Mouse (Mus musculus): ENCODE data around the gene Apoa2. TPM values are rescaled to one million over a fixed set of nuclear protein-coding genes. Genes with fewer than 3 reads are reported as not detected.

Gene Apoa2
- total and polyA plus RNA-seq, 3 experiments, result 2.1 to 3.9 (median 2.2) TPM

- WGBS, result 8% methylated on average over 18 of the region's 18 CpGs
Observed at GRCm38 (mm10) chr1:171193093-171193840, 31.6 kb upstream of the Apoa2 start.

GRCm38 (mm10) chr1:171193911-171194830 is 30.7 kb upstream of the Apoa2 start:
- no peak for TF ChIP-seq CTCF (IDR thresholded peaks at IDR 0.05)
- no peak for TF ChIP-seq EP300 (IDR thresholded peaks at IDR 0.05; ENCODE audit: insufficient read depth, low read depth, low read length)
- TF ChIP-seq POLR2A (IDR thresholded peaks at IDR 0.05; ENCODE audit: insufficient read depth, low read depth, low read length), result no peak
- peak overlapping the region; percentile 69 for H3K27ac ChIP-seq
- 38% methylated on average over 11 of the region's 11 CpGs for WGBS
- H3K27me3 ChIP-seq (ENCODE audit: control insufficient read depth, insufficient read depth, low read length), result 0 out of 2 replicates have a peak, but pooled peaks cover 1% of the 10 kb centered on the region
- no peak for DNase-seq
- peaks cover 2% of the 10 kb centered on the region; the same call in 1 of the 2 replicates for H3K79me2 ChIP-seq (replicated peaks; ENCODE audit: control insufficient read depth, insufficient read depth, low read length)
- no peaks in the 10 kb centered on the region for H3K36me3 ChIP-seq (ENCODE audit: control insufficient read depth, insufficient read depth, low read length)
- H3K9ac ChIP-seq (ENCODE audit: low read depth, low read length), result peak overlapping the region; percentile 90
- intact Hi-C loops (cut with DNase I), result loop anchor here (2.0 kb wide), 2 partner anchors 27 to 29 kb away; no protein-coding TSS in a partner anchor
- peaks cover 9% of the 10 kb centered on the region for H3K4me1 ChIP-seq (ENCODE audit: control insufficient read depth, insufficient read depth, low read length)
- peak overlapping the region; percentile 42 for H3K4me3 ChIP-seq

More at GRCm38 (mm10) chr1:171193093-171193840, 31.6 kb upstream of the Apoa2 start:
- peak; percentile 25 to 43 for DNase-seq
- H3K4me3 ChIP-seq, result peak overlapping the region; percentile 42
- intact Hi-C loops (cut with DNase I), result loop anchor here (2.0 kb wide), 1 partner anchor 28 kb away; no protein-coding TSS in a partner anchor
- H3K36me3 ChIP-seq (ENCODE audit: control insufficient read depth, insufficient read depth, low read length), result no peaks in the 10 kb centered on the region
- peak overlapping the region; percentile 69 for H3K27ac ChIP-seq
- peaks cover 11% of the 10 kb centered on the region for H3K4me1 ChIP-seq (ENCODE audit: control insufficient read depth, insufficient read depth, low read length)
- peaks cover 2% of the 10 kb centered on the region; the same call in 1 of the 2 replicates for H3K79me2 ChIP-seq (replicated peaks; ENCODE audit: control insufficient read depth, insufficient read depth, low read length)
- no peak for TF ChIP-seq POLR2A (IDR thresholded peaks at IDR 0.05; ENCODE audit: insufficient read depth, low read depth, low read length)
- no peak for TF ChIP-seq CTCF (IDR thresholded peaks at IDR 0.05)
- TF ChIP-seq EP300 (IDR thresholded peaks at IDR 0.05; ENCODE audit: insufficient read depth, low read depth, low read length), result no peak
- 0 out of 2 replicates have a peak, but pooled peaks cover 1% of the 10 kb centered on the region for H3K27me3 ChIP-seq (ENCODE audit: control insufficient read depth, insufficient read depth, low read length)
- H3K9ac ChIP-seq (ENCODE audit: low read depth, low read length), result peak overlapping the region; percentile 61

- Histone ChIP-seq H3K79me2 (replicated peaks; ENCODE audit: control insufficient read depth, insufficient read depth, low read length) (peaks cover 2% of the 10 kb centered on the region; the same call in 1 of the 2 replicates), H3K27ac (peak overlapping the region; percentile 82), H3K4me1 (ENCODE audit: control insufficient read depth, insufficient read depth, low read length) (peaks cover 7% of the 10 kb centered on the region), H3K36me3 (ENCODE audit: control insufficient read depth, insufficient read depth, low read length) (no peaks in the 10 kb centered on the region), H3K27me3 (ENCODE audit: control insufficient read depth, insufficient read depth, low read length) (0 out of 2 replicates have a peak, but pooled peaks cover 1% of the 10 kb centered on the region), H3K9ac (ENCODE audit: low read depth, low read length) (peak overlapping the region; percentile 90), H3K4me3 (peak overlapping the region; percentile 85)
- intact Hi-C loops (cut with DNase I), result loop anchor here (2.0 kb wide), 1 partner anchor 26 kb away; no protein-coding TSS in a partner anchor
- no peak for DNase-seq
- TF ChIP-seq POLR2A (IDR thresholded peaks at IDR 0.05; ENCODE audit: insufficient read depth, low read depth, low read length), result no peak
- TF ChIP-seq EP300 (IDR thresholded peaks at IDR 0.05; ENCODE audit: insufficient read depth, low read depth, low read length), result no peak
- no peak for TF ChIP-seq CTCF (IDR thresholded peaks at IDR 0.05)
- 26% methylated on average over 20 of the region's 20 CpGs for whole genome bisulfite sequencing
Observed at GRCm38 (mm10) chr1:171195046-171195822, 29.6 kb upstream of the Apoa2 start.

- peak; percentile 78 to 85 for DNase-seq
- Histone ChIP-seq H3K36me3 (ENCODE audit: control insufficient read depth, insufficient read depth, low read length) (no peaks in the 10 kb centered on the region), H3K4me3 (peak within 1 kb of the TSS; percentile 85), H3K4me1 (ENCODE audit: control insufficient read depth, insufficient read depth, low read length) (peaks cover 7% of the 10 kb centered on the region), H3K27ac (peak within 1 kb of the TSS; percentile 82), H3K9ac (ENCODE audit: low read depth, low read length) (peak within 1 kb of the TSS; percentile 90), H3K27me3 (ENCODE audit: control insufficient read depth, insufficient read depth, low read length) (0 out of 2 replicates have a peak, but pooled peaks cover 1% of the 10 kb centered on the region), H3K79me2 (replicated peaks; ENCODE audit: control insufficient read depth, insufficient read depth, low read length) (peaks cover 2% of the 10 kb centered on the region; the same call in 1 of the 2 replicates)
- intact Hi-C loops (cut with DNase I), result loop anchor here (2.0 kb wide), 1 partner anchor 25 kb away; no protein-coding TSS in a partner anchor
- 2% methylated on average over 33 of the region's 33 CpGs for WGBS
- TF ChIP-seq EP300 (IDR thresholded peaks at IDR 0.05; ENCODE audit: insufficient read depth, low read depth, low read length), result no peak
- peak; percentile 92 for TF ChIP-seq POLR2A (IDR thresholded peaks at IDR 0.05; ENCODE audit: insufficient read depth, low read depth, low read length)
Observed at GRCm38 (mm10) chr1:171195887-171196397, 28.9 kb upstream of the Apoa2 start, which contains the start of gene Pcp4l1. Gene Pcp4l1, minus strand, starts transcription at chr1:171196268.

GRCm38 (mm10) chr1:171199532-171199931 is 25.3 kb upstream of the Apoa2 start:
- peaks cover 2% of the 10 kb centered on the region; the same call in 1 of the 2 replicates for H3K79me2 ChIP-seq (replicated peaks; ENCODE audit: control insufficient read depth, insufficient read depth, low read length)
- H3K36me3 ChIP-seq (ENCODE audit: control insufficient read depth, insufficient read depth, low read length), result no peaks in the 10 kb centered on the region
- H3K9ac ChIP-seq (ENCODE audit: low read depth, low read length), result no peak overlapping the region
- WGBS, result 53% methylated on average over 1 of the region's 1 CpGs
- peaks cover 2% of the 10 kb centered on the region for H3K4me1 ChIP-seq (ENCODE audit: control insufficient read depth, insufficient read depth, low read length)
- DNase-seq, result no peak
- intact Hi-C loops (cut with DNase I), result no loop called here
- no peak overlapping the region for H3K4me3 ChIP-seq
- no peak overlapping the region for H3K27ac ChIP-seq
- TF ChIP-seq EP300 (IDR thresholded peaks at IDR 0.05; ENCODE audit: insufficient read depth, low read depth, low read length) (no peak), CTCF (IDR thresholded peaks at IDR 0.05) (no peak), POLR2A (IDR thresholded peaks at IDR 0.05; ENCODE audit: insufficient read depth, low read depth, low read length) (no peak)
- H3K27me3 ChIP-seq (ENCODE audit: control insufficient read depth, insufficient read depth, low read length), result 0 out of 2 replicates have a peak, but pooled peaks cover 1% of the 10 kb centered on the region

Data from heart, adult 2 months (tissue).